Mouse (Mus musculus) spleen, adult 2 months (tissue): ENCODE measurements at regions not wholly inside any gene's neighbourhood (a gene's known extent, or its start where the extent isn't known, plus 50 kb on each side); places are given as distances from the start of the nearest gene placed in this dataset.

ENCODE experiments used
- CTCF ChIP-seq: fragments of 200-500 bp; IDR thresholded peaks from 2 replicates; pipeline ENCODE4 v1.5.1; 2011; ENCODE audit warnings: mild to moderate bottlenecking, inconsistent platforms; ENCODE audit not compliant: insufficient read depth, insufficient read length, insufficient replicate concordance; ENCODE audit errors: extremely low read depth
- POLR2A ChIP-seq: fragments of 200-500 bp; IDR thresholded peaks from 2 replicates; pipeline ENCODE4 v1.6.1; 2011; ENCODE audit warnings: low read depth, low read length, inconsistent platforms

DNA sequence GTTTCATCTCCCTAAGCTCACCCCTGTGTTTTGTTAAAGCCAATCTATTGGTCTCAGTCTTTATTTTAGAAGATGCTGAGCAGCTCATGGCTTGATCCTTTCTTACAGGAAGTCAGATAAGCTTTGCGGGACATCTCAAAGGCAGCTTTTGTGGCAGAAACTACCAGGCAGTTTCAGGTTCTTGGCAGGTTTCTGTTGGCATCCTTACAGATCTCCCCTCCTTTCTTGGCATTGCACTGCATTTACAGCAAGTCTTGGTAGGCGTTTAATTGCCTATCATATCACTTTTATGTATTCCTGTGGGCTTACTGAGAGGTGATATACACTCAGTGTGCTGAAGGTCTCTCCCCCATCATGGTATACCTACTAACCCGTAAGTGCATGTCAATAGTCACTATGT lies 610.3 kb upstream of the Alcam start:
- no peak for TF ChIP-seq CTCF
- TF ChIP-seq POLR2A = no peak
